Mouse (Mus musculus): Measurements from ENCODE around the gene Olfr486. TPM values are rescaled to one million over a fixed set of nuclear protein-coding genes. Genes with fewer than 3 reads are reported as not detected.
"Not testable (repeated sequence)": the region's sequence is repeated elsewhere in the genome, so short reads cannot be mapped to it uniquely, and the experiment has no call there.

The Olfr486 gene
- polyA plus RNA-seq (2014; fragmentation: Nextera tagmentation; extraction: Ambion mirVana): not detected in 2 replicates

DNA sequence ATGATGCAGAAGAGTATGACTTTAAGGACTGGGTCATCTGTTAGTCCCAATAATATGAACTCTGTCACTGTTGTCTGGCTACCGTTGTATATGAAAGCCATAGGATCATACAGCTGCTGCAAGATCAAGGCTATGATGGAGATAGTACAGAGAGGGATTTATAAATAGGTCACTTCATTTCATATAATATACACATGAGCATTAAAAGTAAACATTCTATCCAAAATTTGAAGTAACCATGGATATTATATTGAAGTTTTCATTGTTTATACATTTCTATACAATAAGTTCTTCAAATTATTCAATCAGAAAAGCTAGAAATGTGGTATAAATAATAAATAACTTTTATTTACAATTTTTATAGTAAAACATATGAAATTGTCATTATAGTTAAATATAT is at the start of gene Olfr486:
TSS of gene Olfr486 (minus strand) at position 101 of the 400 bp plus-strand sequence.
- not testable (repeated sequence) for H3K4me1 ChIP-seq (ENCODE audit: control insufficient read depth, insufficient read depth, low read length); ATAC-seq (replicated peaks; ENCODE audit: insufficient number of reproducible peaks, low FRiP score, low TSS enrichment, low read depth)

DNA sequence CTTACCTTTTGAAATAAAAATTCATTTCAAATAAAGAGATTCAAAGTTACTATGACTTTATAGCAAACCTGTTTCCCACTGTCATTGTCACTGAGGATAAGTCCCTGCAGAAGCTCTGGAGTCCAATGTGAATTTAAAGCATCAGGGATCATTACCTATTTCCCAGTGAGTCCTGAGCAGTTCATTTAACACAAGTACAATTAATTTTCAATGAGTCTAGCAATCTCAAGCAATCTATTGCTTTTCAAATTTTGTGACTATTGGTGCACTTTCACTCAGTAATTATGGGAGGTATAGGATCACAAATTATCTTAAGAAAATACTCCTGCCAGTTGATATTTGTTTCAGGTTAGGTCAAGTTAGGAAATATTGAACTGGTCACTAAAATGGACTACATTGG is 42.0 kb upstream of the Olfr486 start, which contains the start of gene Olfr487:
TSS of gene Olfr487 (minus strand) at position 101 of the 400 bp plus-strand sequence.
- not testable (repeated sequence) for H3K27ac ChIP-seq (replicated peaks; ENCODE audit: low read depth, low read length); H3K9ac ChIP-seq (replicated peaks; ENCODE audit: low read length); H3K9me3 ChIP-seq (replicated peaks; ENCODE audit: control insufficient read depth, low read length); H3K4me3 ChIP-seq (ENCODE audit: low read depth, low read length); ATAC-seq (replicated peaks; ENCODE audit: insufficient number of reproducible peaks, low FRiP score, low TSS enrichment, low read depth); H3K27me3 ChIP-seq (ENCODE audit: control insufficient read depth, insufficient read depth, low read length); H3K4me2 ChIP-seq (ENCODE audit: low read depth, low read length); H3K4me1 ChIP-seq (ENCODE audit: control insufficient read depth, insufficient read depth, low read length); H3K36me3 ChIP-seq (replicated peaks; ENCODE audit: control insufficient read depth, insufficient read depth, low read depth, low read length); DNase-seq (ENCODE audit: low spot score)

More for the DNA sequence above, at the start of gene Olfr486:
- not testable (repeated sequence) for DNase-seq (ENCODE audit: low spot score); H3K27ac ChIP-seq (replicated peaks; ENCODE audit: low read depth, low read length); H3K4me2 ChIP-seq (ENCODE audit: low read depth, low read length); H3K27me3 ChIP-seq (ENCODE audit: control insufficient read depth, insufficient read depth, low read length); H3K4me3 ChIP-seq (ENCODE audit: low read depth, low read length); H3K9me3 ChIP-seq (replicated peaks; ENCODE audit: control insufficient read depth, low read length); H3K9ac ChIP-seq (replicated peaks; ENCODE audit: low read length); H3K36me3 ChIP-seq (replicated peaks; ENCODE audit: control insufficient read depth, insufficient read depth, low read depth, low read length)
- WGBS: 94% methylated on average over 1 of the region's 1 CpGs

DNA sequence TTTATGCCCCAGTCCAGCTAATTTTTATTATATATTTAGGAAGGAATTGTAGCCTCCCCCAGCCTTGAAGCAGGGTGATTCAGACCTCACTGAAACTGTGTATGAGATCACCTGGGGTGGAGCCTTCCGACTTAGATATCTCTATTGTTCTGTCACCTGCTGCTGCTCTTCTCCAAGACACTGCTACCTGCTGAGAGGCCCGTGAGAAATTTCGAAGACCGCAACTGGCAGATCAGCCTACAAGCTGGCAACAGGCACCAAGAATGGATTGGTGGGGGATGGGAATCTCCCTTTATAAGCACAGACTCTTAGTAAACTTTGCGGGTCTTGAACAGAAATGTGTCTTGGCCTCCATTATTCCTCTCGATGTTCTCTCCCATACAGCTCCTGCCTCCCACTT is 24.4 kb upstream of the Olfr486 start:
- H3K36me3 ChIP-seq (replicated peaks; ENCODE audit: control insufficient read depth, insufficient read depth, low read depth, low read length): no peaks in the 10 kb centered on the region
- H3K4me2 ChIP-seq (ENCODE audit: low read depth, low read length): no peak overlapping the region
- WGBS: 64% methylated on average over 6 of the region's 6 CpGs
- DNase-seq (ENCODE audit: low spot score) (no peak), ATAC-seq (replicated peaks; ENCODE audit: insufficient number of reproducible peaks, low FRiP score, low TSS enrichment, low read depth) (no peak)
- no peak overlapping the region for H3K27ac ChIP-seq (replicated peaks; ENCODE audit: low read depth, low read length)
- H3K9ac ChIP-seq (replicated peaks; ENCODE audit: low read length): no peak overlapping the region
- H3K9me3 ChIP-seq (replicated peaks; ENCODE audit: control insufficient read depth, low read length): no peaks in the 10 kb centered on the region
- H3K27me3 ChIP-seq (ENCODE audit: control insufficient read depth, insufficient read depth, low read length): no peaks in the 10 kb centered on the region
- H3K4me1 ChIP-seq (ENCODE audit: control insufficient read depth, insufficient read depth, low read length): no peaks in the 10 kb centered on the region
- H3K4me3 ChIP-seq (ENCODE audit: low read depth, low read length): no peak overlapping the region

DNA sequence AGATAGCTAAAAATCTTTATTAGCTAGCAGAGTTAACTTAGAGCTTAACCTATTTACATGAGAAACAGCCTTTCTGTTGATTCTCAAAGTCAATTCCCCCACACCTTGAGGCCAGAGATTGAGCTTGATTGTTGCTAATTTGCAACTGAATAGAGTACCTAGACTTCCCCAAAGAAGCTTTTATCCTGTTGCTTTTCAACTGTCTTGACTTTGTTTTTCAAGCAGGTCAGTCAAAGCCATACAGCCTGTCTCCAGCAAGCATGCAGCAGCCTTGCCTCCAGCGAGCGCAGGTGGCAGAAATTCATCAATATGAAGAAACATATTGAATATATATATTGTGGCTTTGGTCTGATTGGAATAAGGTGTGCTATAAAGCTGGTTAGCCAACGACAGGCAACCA is 23.8 kb upstream of the Olfr486 start:
- H3K4me2 ChIP-seq (ENCODE audit: low read depth, low read length); H3K9ac ChIP-seq (replicated peaks; ENCODE audit: low read length); H3K36me3 ChIP-seq (replicated peaks; ENCODE audit: control insufficient read depth, insufficient read depth, low read depth, low read length); H3K27me3 ChIP-seq (ENCODE audit: control insufficient read depth, insufficient read depth, low read length); ATAC-seq (replicated peaks; ENCODE audit: insufficient number of reproducible peaks, low FRiP score, low TSS enrichment, low read depth); DNase-seq (ENCODE audit: low spot score); H3K9me3 ChIP-seq (replicated peaks; ENCODE audit: control insufficient read depth, low read length); H3K4me3 ChIP-seq (ENCODE audit: low read depth, low read length); H3K27ac ChIP-seq (replicated peaks; ENCODE audit: low read depth, low read length); H3K4me1 ChIP-seq (ENCODE audit: control insufficient read depth, insufficient read depth, low read length): not testable (repeated sequence)
- 59% methylated on average over 3 of the region's 3 CpGs for WGBS

DNA sequence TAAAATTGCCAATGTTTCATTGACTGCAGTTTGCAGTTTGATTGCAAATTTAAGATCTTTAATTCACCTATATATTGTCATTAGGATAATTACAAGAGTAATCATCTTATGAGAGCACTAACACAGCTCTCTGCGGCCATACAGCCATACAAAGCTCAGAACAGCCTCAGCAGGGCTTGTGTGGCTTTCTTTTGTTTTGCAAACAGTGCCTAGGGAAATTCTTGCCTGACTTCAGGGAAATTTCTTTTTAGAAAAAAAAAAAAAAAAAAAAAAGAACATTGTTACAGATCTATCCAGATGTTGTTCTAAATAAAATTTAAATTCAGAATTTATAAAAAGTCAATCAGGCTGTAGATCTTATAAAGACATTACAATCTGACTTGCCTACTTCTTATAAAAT is 20.2 kb upstream of the Olfr486 start:
- H3K4me3 ChIP-seq (ENCODE audit: low read depth, low read length); H3K9me3 ChIP-seq (replicated peaks; ENCODE audit: control insufficient read depth, low read length); H3K4me1 ChIP-seq (ENCODE audit: control insufficient read depth, insufficient read depth, low read length); DNase-seq (ENCODE audit: low spot score); H3K9ac ChIP-seq (replicated peaks; ENCODE audit: low read length); H3K27me3 ChIP-seq (ENCODE audit: control insufficient read depth, insufficient read depth, low read length); H3K4me2 ChIP-seq (ENCODE audit: low read depth, low read length); H3K36me3 ChIP-seq (replicated peaks; ENCODE audit: control insufficient read depth, insufficient read depth, low read depth, low read length); H3K27ac ChIP-seq (replicated peaks; ENCODE audit: low read depth, low read length); ATAC-seq (replicated peaks; ENCODE audit: insufficient number of reproducible peaks, low FRiP score, low TSS enrichment, low read depth): not testable (repeated sequence)
- WGBS: 38% methylated on average over 1 of the region's 1 CpGs

DNA sequence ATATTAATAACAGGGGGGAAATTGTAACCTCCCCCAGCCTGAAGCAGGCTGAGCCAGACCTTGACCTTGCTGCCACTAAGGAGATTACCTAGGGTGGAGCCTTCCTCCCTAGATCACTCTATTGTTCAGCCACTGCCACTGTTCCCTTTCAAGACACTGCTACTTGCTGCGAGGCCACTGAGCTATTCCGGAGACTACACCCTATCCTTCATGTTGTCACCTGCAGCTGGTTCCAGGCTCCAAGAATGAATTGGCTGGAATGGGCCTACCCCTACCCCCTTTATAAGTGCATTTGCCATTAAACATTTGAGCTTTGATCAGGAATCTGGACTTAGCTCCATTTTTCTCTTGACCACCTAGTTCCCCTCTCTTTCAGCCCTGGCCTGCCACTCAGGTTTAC is 18.7 kb upstream of the Olfr486 start:
- H3K36me3 ChIP-seq (replicated peaks; ENCODE audit: control insufficient read depth, insufficient read depth, low read depth, low read length); H3K27ac ChIP-seq (replicated peaks; ENCODE audit: low read depth, low read length); H3K9me3 ChIP-seq (replicated peaks; ENCODE audit: control insufficient read depth, low read length); ATAC-seq (replicated peaks; ENCODE audit: insufficient number of reproducible peaks, low FRiP score, low TSS enrichment, low read depth); H3K9ac ChIP-seq (replicated peaks; ENCODE audit: low read length); DNase-seq (ENCODE audit: low spot score); H3K27me3 ChIP-seq (ENCODE audit: control insufficient read depth, insufficient read depth, low read length); H3K4me2 ChIP-seq (ENCODE audit: low read depth, low read length); H3K4me3 ChIP-seq (ENCODE audit: low read depth, low read length); H3K4me1 ChIP-seq (ENCODE audit: control insufficient read depth, insufficient read depth, low read length): not testable (repeated sequence)
- WGBS: 48% methylated on average over 2 of the region's 2 CpGs

DNA sequence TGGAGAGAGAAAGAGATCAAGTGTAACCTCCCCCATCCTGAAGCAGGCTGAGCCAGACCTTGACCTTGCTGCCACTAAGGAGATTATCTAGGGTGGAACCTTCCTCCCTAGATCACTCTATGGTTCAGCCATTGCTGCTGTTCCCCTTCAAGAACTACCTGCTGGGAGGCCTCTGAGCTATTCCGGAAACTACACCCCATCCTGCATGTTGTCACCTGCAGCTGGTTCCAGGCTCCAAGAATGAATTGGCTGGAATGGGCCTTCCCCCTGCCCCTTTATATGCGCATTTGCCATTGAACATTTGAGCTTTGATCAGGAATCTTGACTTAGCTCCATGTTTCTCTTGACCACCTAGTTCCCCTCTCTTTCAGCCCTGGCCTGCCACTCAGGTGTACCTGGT is 12.7 kb upstream of the Olfr486 start:
- not testable (repeated sequence) for H3K9ac ChIP-seq (replicated peaks; ENCODE audit: low read length); H3K9me3 ChIP-seq (replicated peaks; ENCODE audit: control insufficient read depth, low read length); H3K4me3 ChIP-seq (ENCODE audit: low read depth, low read length); ATAC-seq (replicated peaks; ENCODE audit: insufficient number of reproducible peaks, low FRiP score, low TSS enrichment, low read depth); DNase-seq (ENCODE audit: low spot score); H3K27ac ChIP-seq (replicated peaks; ENCODE audit: low read depth, low read length); H3K27me3 ChIP-seq (ENCODE audit: control insufficient read depth, insufficient read depth, low read length); H3K36me3 ChIP-seq (replicated peaks; ENCODE audit: control insufficient read depth, insufficient read depth, low read depth, low read length); H3K4me1 ChIP-seq (ENCODE audit: control insufficient read depth, insufficient read depth, low read length); H3K4me2 ChIP-seq (ENCODE audit: low read depth, low read length)
- WGBS: 95% methylated on average over 2 of the region's 2 CpGs

DNA sequence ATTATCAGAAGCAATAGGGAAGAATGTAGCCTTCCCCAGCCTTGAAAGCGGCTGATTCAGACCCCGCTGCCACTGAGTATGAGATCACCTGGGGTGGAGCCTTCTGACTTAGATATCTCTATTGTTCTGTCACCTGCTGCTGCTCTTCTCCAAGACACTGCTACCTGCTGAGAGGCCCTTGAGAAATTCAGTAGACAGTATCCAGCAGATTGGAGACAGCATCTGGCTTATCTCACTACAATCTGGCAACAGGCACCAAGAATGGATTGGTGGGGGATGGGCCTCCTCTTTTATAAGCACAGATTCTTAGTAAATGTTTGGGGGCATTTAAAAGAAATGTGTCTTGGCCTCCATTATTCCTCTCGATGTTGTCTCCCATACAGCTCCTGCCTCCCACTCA is 11.9 kb upstream of the Olfr486 start:
- not testable (repeated sequence) for DNase-seq (ENCODE audit: low spot score); H3K4me2 ChIP-seq (ENCODE audit: low read depth, low read length); H3K4me1 ChIP-seq (ENCODE audit: control insufficient read depth, insufficient read depth, low read length); H3K27ac ChIP-seq (replicated peaks; ENCODE audit: low read depth, low read length); H3K4me3 ChIP-seq (ENCODE audit: low read depth, low read length); ATAC-seq (replicated peaks; ENCODE audit: insufficient number of reproducible peaks, low FRiP score, low TSS enrichment, low read depth); H3K27me3 ChIP-seq (ENCODE audit: control insufficient read depth, insufficient read depth, low read length); H3K36me3 ChIP-seq (replicated peaks; ENCODE audit: control insufficient read depth, insufficient read depth, low read depth, low read length); H3K9ac ChIP-seq (replicated peaks; ENCODE audit: low read length); H3K9me3 ChIP-seq (replicated peaks; ENCODE audit: control insufficient read depth, low read length)
- WGBS: 77% methylated on average over 3 of the region's 3 CpGs

Data from embryonic facial prominence, embryonic 11.5 days (tissue).